Mouse (Mus musculus): ENCODE measurements around the gene Olig3. TPM values are rescaled to one million over a fixed set of nuclear protein-coding genes. Genes with fewer than 3 reads are reported as not detected.

Gene Olig3
- total RNA-seq (2021) = not detected
- long read RNA-seq, experiment 1 = 0 reads
- long read RNA-seq, experiment 2 = 0 reads

DNA sequence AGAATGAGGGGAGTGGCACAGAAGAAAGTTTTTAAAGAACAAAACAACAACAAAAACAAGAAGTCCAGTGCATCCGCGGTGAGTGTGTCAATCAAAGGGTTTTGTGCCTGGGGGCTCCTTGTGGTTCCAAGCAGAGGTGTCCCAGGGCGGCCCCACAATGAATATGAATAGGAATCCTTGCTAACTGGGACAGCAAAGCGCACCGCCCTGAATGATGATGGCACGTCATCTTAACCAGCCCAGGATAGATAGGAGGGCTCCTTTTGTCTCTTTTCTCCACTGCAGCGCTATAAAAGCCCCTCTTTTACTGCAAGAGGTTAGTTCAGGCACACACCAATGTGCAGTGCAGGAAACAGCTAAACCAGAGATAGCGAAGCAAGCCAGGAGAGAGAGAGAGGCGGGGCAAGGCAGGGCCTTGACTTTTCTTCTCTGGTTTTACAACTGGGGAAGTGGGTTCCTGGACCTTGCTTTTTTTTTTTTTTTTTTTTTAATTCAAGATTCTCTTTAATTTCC lies at the start of gene Olig3:
Gene Olig3, plus strand, starts transcription at position 463 of the 513 bp plus-strand sequence.
- no peak for DNase-seq (ENCODE audit: low spot score in 2 of 2)

DNA sequence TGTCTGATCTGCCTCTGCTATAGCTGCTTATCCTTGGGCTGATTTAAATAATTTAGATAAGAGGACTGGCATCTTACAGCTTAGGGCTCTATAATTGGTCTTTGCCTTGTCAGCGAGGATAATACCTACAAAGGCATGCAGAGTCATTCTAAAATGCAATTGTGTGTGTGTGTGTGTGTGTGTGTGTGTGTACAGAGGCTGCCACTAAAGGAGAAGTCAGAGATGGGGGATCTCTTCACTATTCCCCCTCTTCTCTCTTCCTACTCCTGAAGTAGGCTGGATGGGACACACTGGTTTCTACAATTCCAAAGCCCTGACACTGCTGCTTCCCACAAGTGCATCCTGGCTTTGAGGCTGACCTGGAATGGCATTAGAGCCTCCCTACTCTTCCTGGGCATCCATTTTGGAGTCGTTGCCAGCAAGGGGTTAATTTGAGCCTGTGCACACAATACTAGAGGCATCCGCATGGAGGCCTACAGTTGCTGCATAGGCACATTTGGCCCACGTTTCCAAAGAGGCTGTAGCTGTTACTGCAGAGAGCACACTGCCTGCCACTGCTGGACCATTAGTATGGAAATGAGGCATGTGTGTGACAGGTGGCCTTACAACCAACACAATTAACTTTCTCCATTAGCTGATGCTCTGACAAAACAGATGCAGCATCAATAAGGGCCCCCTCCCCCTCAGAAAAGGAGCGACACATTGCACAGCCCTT lies 46.5 kb upstream of the Olig3 start:
- no peak for DNase-seq (ENCODE audit: low spot score in 2 of 2)

DNA sequence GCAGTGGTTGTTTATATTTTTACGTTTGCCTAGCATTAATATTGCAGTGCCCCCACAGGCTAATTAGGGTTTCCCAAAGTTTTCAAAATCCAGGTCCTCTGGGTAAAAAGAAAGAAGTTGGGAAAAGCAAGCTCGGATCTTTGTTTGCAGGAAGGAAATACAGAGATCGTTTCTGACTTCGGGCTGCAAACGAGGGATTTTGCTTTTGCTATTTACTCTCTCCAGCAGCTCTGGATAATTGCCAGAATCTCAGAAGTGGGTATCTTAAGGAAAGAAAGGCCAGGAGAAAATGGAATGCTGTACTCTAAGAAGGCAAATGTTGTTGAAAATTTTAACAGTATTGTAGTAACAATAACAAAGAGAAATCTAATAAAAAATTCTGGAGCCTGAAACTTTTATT lies 45.9 kb upstream of the Olig3 start:
- no peak for DNase-seq (ENCODE audit: low spot score in 2 of 2)

DNA sequence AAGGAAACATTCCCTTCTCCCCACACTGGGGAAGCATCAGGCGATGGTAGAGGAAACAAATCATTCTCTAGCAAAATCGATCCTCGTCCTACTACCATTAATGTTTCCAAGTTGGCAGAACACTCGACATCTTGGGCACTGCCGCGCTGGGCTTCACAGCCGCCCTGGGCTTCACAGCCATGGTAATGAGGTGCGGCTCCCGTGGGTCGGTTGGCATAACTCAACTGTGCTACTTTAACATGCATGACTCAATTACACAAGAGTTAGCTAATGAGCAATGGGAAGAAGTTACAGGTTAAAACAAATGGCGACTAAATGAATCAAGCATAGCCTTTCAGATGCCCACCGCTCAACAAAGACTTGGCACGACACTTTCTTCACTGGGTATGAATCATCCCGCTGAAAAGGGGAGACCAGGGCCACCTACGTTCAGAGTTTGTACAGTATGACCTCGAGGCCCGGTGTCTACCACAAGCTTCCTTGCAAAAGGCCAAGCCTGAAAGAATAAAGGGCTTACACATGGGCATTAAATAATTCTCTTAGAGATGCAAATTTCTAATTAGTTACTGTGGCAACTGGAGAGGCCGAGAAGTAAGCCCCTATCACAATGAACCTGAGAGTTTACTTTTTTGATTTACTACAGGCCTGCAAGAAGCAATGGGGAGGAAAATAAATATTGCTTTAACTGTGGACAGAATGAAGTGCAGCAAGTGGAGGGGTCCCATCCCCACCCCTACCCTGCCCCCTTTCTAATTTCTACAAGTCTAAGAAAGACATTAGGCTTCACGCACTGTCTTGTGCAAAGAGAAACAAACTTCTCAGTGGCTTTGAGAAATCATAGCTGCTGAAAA lies 38.1 kb upstream of the Olig3 start:
- no peak for DNase-seq (ENCODE audit: low spot score in 2 of 2)

DNA sequence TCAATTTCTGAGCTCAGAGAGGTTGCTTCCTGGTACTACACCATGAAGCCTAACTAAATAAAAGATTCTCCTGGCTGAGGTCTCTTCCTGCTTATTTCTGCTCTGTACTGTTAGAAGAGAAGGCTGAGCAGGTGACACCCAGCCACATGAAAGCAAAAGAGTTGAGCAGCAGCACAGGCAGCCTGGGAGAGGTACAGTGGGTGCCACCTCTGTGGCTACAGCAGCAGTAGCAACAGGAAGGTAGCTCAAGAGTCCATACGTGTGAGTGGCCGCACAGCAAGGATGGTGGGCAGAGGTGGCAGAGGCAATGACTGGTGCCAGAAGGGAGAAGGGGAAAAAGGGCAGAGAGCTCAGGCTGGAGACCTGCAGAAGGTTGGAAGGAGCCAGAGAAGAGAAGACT lies 34.6 kb upstream of the Olig3 start:
- no peak for DNase-seq (ENCODE audit: low spot score in 2 of 2)

DNA sequence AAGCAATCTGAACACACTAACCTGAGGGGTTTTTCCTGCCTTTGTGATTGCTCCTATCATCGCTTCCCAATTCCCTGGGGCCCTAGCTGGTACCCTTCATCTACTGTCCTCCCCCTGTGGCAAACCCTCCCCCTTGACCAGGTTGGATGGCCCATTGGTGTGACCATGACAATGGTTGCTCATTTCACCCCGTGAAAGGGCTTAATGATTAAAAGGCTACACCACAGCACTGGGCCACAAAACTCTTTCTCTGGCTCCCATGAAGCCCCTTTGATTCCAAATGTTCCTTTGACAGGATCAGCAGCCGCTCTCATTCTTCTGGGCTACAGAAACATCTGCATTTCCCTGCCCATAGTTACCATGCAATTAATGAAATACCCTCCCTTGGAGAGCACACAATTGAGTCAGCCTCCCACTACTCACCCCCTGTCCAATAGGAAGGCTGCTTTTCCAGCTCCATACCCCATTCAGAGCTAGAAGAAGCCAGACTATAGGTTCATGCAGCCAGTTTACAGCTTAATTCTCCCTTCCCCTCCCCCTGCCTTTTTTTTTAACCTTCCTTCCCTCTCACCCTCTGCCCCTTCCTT lies 27.0 kb upstream of the Olig3 start:
- DNase-seq (ENCODE audit: low spot score in 2 of 2) = no peak

DNA sequence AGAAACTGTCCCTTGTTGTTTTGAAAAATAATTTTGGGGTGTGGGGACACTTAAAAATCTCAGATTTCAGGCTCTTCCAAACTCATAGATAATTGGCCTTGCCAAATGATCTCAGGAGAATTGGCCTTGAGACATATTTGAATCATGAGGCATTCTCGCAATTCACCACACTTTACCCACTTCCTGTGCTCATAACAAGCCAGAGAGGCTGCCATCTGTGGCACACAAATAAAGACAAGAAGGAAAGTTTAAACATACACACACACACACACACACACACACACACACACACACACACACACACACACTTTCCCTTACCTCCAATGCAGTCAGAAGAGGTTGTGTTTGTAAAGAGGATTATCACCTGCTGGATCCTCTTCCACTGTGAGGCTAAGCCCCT lies 22.9 kb upstream of the Olig3 start:
- DNase-seq (ENCODE audit: low spot score in 2 of 2) = no peak

DNA sequence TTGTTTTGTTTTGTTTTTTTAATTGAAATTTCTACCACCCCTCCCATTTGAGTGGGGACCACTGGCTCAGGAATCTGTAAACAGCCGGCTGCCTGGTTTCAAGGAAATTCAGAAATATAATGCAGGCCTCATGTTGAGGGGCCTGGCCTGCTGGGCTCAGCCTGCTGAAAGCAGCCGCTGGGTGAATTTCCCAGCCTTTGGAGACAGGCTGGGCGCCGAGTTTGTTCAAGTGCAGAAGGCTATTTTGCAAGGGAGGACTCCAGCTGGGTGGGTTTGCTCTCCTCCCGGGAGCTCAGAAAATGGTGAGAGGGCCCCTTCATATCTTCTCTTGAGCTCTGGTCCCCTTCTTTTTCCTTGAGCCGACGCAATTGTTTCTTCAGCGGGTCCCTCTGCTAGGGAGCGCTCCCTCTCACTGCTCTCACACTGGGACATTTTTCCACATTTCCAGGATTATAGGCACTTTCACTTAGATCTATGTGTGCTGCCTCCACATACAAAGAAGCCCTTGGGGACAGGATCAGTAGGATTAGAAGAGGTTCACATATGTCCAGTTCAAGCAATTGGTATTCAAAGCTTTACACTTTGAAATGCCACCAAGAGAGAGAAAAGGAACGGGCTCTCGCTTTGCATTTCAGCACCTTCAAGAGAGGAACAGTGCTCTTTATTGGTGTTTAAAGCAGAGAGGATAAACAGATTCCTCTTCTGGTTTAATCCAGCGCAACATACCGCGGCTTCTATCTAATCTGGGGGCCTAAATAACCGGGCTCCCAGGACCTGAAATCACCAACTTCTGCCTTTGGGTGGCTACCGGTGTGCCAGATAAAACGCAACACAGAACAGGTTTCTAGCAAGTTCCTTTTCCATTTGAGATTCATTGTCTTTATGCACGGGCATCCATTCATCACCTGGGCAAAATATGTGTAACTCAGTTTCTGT lies 17.4 kb upstream of the Olig3 start:
- DNase-seq (ENCODE audit: low spot score in 2 of 2) = no peak

DNA sequence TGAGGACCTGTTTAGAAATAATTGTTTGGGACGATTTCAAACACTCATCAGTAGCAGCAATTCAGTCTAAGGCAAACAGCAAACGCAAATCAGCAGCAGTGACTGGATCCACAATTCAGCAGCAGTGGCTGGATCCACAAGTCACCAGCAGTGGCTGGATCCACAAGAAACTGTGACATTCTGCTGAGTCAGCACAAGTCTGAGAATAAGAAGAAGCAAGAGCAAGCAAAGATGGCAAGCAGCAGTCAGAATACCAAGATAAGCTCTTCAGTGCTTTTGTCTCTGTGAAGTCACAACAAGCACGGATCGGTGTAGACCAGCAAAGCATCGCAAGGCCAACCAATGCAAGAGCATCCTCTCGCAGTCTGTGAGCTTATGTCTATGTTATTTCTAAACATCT lies 12.3 kb upstream of the Olig3 start:
- no peak for DNase-seq (ENCODE audit: low spot score in 2 of 2)

DNA sequence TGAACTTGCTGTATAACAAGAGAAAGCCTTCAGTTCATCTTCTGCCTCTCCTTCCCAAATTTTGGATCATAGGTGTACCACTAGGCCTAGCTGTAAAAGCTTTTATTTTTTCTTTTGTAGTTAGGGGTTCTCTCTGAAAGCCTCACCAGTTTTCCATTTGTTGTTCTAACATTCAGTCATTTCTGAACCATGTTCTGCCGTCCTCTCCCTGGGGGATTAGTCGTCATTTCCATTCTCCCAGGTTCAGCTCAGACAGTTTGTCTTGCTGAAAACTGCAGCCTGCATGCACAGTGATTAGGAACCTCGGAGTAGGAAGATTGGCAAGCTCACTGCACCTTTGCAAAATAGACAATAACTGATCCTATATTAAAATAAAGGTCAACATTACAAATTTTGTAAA lies 7.0 kb upstream of the Olig3 start:
- DNase-seq (ENCODE audit: low spot score in 2 of 2) = no peak

DNA sequence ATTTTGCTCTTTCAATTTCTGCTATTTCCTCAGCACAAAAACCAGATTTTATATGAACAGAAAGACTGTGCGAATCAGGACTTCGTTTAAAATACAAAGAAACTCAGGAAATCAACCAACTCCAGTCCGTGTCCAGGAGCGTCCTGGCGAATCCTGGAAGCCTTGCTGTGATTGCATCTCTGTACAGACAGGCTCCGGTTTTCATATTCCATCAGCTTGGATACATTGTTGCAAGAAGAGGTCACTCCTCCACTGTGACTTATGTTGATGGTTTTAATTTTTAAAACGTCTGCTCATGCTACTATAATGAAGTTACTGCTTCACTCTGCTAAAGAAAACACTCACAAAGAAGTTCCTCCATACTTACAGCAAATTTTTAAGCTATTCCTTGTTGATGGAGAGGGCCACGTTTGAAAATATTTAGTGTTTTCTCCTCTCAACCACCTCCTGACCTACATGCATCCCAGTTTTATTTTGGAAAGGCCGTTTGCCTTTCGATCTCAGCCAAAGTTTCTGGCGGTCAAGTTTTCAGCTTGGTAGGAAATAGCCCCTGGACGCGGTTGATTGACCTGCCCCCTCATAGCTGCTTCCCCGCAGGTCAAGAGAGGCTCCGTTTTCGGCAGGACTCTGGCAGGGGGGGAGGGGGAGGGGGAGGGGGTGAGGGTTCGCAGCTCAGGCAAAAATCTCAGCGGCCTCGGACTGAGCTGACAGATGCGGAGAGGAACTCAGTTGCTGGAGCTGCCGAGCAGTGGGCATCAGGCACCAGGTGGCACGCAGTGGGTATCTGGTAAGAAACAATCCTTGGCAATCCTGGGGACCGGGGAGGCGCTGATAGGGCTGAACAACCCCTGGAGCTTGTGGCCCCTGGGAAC lies 4.1 kb upstream of the Olig3 start:
- no peak for DNase-seq (ENCODE audit: low spot score in 2 of 2)

DNA sequence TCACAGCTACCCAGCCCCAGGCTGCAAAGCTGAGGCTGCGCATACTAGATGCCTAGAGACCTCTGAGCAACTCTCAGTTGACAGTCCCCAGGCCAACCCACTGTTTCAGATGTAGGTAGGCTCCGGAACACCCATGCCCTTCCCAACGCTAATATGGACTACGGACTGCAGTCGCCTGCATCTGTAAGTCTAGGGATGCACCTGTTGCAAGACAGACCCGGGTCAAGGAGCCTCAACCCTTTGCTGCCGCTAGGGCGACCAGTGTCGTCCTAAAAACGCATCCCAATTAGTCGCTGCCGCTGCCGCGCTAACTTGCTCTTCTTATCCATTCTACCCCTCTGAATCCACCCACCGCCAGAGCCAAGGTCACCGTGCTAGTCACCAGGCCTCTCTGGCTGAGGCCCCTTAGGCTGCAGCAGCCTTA lies 3.4 kb upstream of the Olig3 start:
- no peak for DNase-seq (ENCODE audit: low spot score in 2 of 2)

DNA sequence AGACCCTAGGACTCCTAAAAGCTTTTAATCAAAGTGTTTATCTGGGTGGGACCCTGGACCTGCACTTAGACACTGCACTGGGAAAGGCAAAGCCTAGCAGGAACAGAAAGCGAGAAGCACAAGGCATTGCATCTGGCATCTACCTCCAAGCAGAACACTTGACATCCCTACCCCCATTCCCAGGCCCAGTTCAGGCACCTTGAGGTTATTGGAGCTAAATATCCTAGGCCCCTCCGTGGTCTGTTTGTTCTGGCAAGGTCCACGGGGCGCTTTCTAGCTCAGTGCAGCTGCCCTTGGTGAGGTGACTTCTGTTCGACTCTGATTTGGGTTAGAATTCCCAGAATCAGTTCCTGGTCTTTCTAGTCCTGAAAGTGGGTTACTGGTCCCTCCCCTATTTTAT lies 2.7 kb upstream of the Olig3 start:
- no peak for DNase-seq (ENCODE audit: low spot score in 2 of 2)

DNA sequence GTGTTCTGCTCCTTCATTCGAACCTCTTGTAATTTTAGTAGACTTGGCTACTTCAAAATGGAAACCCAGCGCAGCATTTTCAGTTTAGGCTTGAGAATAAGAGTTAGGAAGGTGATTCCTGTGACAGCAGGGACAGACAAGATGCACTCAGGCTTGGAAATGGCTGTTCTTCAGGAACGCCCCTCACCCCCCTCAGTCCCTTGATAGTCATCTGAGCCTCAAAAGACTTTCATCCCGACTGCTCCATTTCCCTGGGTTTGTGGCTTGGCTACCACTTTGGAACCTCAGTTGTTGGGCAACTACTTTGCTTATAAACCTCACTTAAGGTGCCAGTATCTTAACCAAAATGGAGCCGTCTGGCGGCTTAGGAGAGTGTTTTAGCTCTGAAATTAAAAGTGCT lies 2.2 kb upstream of the Olig3 start:
- no peak for DNase-seq (ENCODE audit: low spot score in 2 of 2)

DNA sequence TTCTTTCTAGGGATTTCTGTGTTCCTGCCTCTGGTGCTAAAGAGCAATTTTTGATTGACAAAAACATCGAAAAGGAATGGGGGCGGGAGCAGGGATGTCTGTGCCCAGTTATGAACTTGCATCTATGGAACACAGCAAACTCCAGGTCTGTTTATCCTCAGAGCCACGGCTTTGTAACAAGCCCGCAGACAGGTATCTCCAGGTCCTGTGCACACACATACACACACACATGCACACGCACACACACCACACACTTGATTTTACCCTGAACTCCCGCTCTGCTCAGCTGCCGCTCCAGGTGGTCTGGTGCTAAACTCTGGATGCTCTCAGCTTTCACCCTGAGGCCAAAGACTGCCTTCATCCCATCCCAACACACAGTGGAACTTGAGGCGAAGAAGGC lies 1.3 kb upstream of the Olig3 start:
- DNase-seq (ENCODE audit: low spot score in 2 of 2) = no peak

DNA sequence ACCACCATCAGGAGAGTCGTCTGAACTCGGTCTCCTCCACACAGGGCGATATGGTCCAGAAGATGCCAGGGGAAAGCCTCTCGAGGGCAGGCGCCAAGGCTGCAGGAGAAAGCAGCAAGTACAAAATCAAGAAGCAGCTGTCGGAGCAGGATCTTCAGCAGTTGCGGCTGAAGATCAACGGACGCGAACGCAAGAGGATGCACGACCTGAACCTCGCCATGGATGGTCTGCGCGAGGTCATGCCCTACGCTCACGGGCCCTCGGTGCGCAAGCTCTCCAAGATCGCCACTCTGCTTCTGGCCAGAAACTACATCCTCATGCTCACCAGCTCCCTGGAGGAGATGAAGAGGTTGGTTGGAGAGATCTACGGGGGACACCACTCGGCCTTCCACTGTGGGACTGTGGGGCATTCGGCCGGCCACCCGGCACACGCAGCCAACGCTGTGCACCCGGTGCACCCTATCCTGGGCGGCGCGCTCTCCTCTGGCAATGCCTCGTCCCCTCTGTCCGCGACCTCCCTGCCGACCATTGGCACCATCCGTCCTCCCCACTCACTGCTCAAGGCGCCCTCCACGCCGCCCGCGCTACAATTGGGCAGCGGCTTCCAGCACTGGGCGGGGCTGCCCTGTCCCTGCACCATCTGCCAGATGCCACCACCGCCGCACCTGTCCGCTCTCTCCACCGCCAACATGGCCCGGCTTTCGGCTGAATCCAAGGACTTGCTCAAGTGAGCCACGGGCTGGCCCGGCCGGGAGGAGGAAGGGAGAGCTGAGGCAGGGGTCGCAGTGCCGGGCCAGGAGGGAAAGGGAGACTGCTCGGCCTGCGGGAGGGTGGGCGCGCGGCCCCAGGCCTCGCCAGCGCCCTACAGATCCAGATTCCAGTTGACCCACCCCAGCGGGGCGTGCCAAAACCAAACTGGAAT lies 648 bp downstream of the Olig3 start:
- DNase-seq (ENCODE audit: low spot score in 2 of 2) = no peak

DNA sequence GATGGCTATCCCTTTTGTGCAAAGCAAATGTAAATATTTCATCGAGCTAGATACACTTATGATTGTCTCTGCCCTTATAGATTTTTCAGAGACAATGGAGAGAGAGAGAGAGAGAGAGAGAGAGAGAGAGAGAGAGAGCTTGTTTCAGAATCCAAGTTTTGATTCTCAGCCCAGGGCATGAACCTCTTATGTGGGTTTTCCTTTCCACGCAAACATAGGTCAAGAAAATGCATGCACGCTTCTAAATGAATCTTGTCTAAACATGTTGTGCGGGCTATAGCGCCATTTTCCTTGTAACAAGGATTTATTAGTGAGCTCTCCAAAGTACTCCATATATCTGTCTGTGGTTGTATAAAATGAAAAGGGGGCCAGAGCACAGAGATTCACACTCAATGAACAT lies 1.5 kb downstream of the Olig3 start:
- no peak for DNase-seq (ENCODE audit: low spot score in 2 of 2)

DNA sequence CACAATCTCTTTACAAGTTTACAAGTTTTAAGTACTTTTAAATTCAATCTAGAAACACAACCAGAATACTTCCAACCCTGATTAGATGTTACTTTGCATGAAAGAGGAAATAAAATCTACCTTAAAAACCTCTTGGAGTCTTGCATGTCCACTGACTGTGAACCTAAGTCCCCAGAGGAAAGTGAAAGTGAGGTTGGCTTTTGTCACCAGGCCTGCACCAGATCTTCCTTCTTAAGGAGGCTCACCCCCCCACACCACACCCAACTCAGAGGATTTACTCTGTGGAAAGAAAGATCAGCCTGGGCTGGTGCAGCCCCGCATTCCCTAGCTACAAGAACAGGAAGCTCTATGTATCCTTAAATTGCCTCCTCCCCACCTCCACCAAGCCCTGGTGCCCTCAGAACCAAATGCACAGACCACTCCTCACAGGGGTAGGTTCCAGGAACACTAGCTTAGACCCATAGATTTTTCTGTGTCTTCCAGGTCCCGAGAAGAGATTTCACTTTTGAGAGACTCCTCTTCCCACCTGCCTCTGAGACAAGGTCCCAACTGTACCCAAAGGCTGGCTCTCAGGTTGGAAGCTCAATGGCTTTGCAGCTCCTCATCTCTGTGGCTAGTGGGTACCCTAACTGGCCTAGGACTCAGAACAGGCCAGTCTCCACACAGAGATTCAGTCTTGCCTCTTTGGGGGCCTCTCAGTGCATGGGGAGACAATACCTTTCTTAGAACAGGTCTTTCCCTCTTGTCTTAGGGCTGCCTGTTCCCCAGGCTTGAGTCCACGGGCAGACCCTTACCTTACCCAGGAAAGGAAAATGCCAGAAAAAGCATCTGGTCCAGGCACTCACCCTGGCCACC lies 4.3 kb downstream of the Olig3 start:
- DNase-seq (ENCODE audit: low spot score in 2 of 2) = no peak

All from left cerebral cortex, adult 18-20 months (tissue).